Mouse (Mus musculus): ENCODE measurements at regions not wholly inside any gene's neighbourhood (a gene's known extent, or its start where the extent isn't known, plus 50 kb on each side); places are given as distances from the start of the nearest gene placed in this dataset.

DNA sequence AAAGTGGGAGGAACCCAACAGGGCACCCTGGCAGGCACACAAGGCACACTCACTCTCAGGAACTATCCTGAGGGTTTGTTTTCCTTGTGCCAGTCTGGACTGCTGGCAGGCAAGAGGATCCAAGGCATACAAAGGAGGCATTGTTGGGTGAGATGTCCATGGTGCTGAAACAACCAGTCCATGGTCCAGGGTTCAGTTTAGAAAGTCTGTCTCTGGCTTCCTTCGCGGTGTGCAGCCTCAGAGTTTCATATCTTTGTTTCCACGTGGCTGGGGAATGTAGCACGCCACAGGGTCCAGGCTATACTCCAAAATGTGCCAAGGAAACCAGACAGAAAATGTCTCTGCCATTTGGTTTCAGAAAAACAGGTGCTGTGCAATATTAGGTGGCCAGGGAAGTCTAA is 122.6 kb downstream of the Cbln1 start:
- TF ChIP-seq POLR2A (IDR thresholded peaks at IDR 0.05; ENCODE audit: insufficient read depth, low read depth, low read length), result no peak
- no peak for TF ChIP-seq CTCF (IDR thresholded peaks at IDR 0.05; ENCODE audit: insufficient read depth, low read depth, low read length)
